ENCODE assay signal across 14 mouse cellular contexts in genomic region chr8:79105186-79105585, GRCm38 (mm10).
DNase-seq lines count a peak whose midpoint lies in the region; ATAC-seq and TF ChIP-seq lines count a peak whose summit lies in the region.
"Had no signal": no experiment of that assay in that cellular context is flagged by ENCODE, and none has a peak within 500 bp of the region (broad histone marks: within the 10 kb centered on the region; RNA-seq: fewer than 3 reads in every experiment).

No protein-coding gene starts in this region.

- peak overlapping the region; percentile 47 for H3K9ac ChIP-seq in heart, embryonic 13.5 days
- no peak overlapping the region for H3K9ac ChIP-seq in lung, embryonic 15.5 days
- no peak overlapping the region for H3K9ac ChIP-seq in forebrain, postnatal 0 days
- no peak overlapping the region for H3K9ac ChIP-seq in stomach, embryonic 16.5 days (ENCODE audit: low read length)
- H3K9ac ChIP-seq: liver, embryonic 14.5 days had no signal

- ATAC-seq in heart, embryonic 13.5 days (ENCODE audit: extremely low read depth, insufficient number of reproducible peaks, low FRiP score, low TSS enrichment): no peak
- no peak for ATAC-seq in lung, embryonic 15.5 days (ENCODE audit: borderline replicate concordance, extremely low read depth, low FRiP score, low TSS enrichment)
- peak; percentile 29; the same call in 1 of the 2 replicates for ATAC-seq in forebrain, postnatal 0 days
- no peak for ATAC-seq in stomach, embryonic 16.5 days (ENCODE audit: insufficient read depth, low FRiP score)
- no peak for ATAC-seq in erythroid progenitor cell, adult 5-6 weeks (replicated peaks; ENCODE audit: low FRiP score, poor library complexity, severe bottlenecking)
- ATAC-seq: CD4-positive, CD25-positive, alpha-beta regulatory T cell, adult 4 months; midbrain, embryonic 16.5 days had no signal

- H3K9me3 ChIP-seq in heart, embryonic 13.5 days: no peaks in the 10 kb centered on the region
- no peaks in the 10 kb centered on the region for H3K9me3 ChIP-seq in heart, embryonic 10.5 days
- no peaks in the 10 kb centered on the region for H3K9me3 ChIP-seq in lung, embryonic 15.5 days
- no peaks in the 10 kb centered on the region for H3K9me3 ChIP-seq in forebrain, postnatal 0 days (ENCODE audit: low read length)
- H3K9me3 ChIP-seq in stomach, embryonic 16.5 days (replicated peaks; ENCODE audit: control insufficient read depth, low read length): no peaks in the 10 kb centered on the region

- WGBS in heart, embryonic 13.5 days: 67% methylated on average over 10 of the region's 10 CpGs
- WGBS in heart, embryonic 10.5 days: 81% methylated on average over 10 of the region's 10 CpGs
- WGBS in lung, embryonic 15.5 days: 44% methylated on average over 10 of the region's 10 CpGs
- WGBS in forebrain, postnatal 0 days: 58% methylated on average over 10 of the region's 10 CpGs
- 48% methylated on average over 10 of the region's 10 CpGs for WGBS in stomach, embryonic 16.5 days

- H3K27ac ChIP-seq in heart, embryonic 13.5 days (replicated peaks): peak overlapping the region; percentile 53
- no peak overlapping the region for H3K27ac ChIP-seq in heart, embryonic 10.5 days
- H3K27ac ChIP-seq in lung, embryonic 15.5 days: 0 out of 2 replicates have a peak overlapping the region, but pooled peaks have one; percentile 21
- no peak overlapping the region for H3K27ac ChIP-seq in forebrain, postnatal 0 days (ENCODE audit: low read depth, low read length)
- peak overlapping the region; percentile 31; the same call in 1 of the 2 replicates for H3K27ac ChIP-seq in stomach, embryonic 16.5 days (ENCODE audit: low read length)
- H3K27ac ChIP-seq: layer of hippocampus, adult 2 months; liver, embryonic 14.5 days had no signal

- peaks cover 20% of the 10 kb centered on the region; the same call in 1 of the 2 replicates for H3K36me3 ChIP-seq in heart, embryonic 13.5 days
- peaks cover 32% of the 10 kb centered on the region for H3K36me3 ChIP-seq in heart, embryonic 10.5 days
- no peaks in the 10 kb centered on the region for H3K36me3 ChIP-seq in lung, embryonic 15.5 days
- H3K36me3 ChIP-seq in forebrain, postnatal 0 days (ENCODE audit: insufficient read depth): peaks cover 5% of the 10 kb centered on the region; the same call in 1 of the 2 replicates
- H3K36me3 ChIP-seq in stomach, embryonic 16.5 days (ENCODE audit: control insufficient read depth, insufficient read depth, low read length): no peaks in the 10 kb centered on the region

- no peak overlapping the region for H3K4me3 ChIP-seq in heart, embryonic 13.5 days
- no peak overlapping the region for H3K4me3 ChIP-seq in heart, embryonic 10.5 days
- H3K4me3 ChIP-seq in lung, embryonic 15.5 days: no peak overlapping the region
- no peak overlapping the region for H3K4me3 ChIP-seq in forebrain, postnatal 0 days (ENCODE audit: low read depth, low read length)
- H3K4me3 ChIP-seq in stomach, embryonic 16.5 days (replicated peaks; ENCODE audit: low read length): no peak overlapping the region
- H3K4me3 ChIP-seq: layer of hippocampus, adult 2 months had no signal

- TF ChIP-seq CTCF in forebrain, postnatal 0 days (IDR thresholded peaks at IDR 0.05; ENCODE audit: low read depth): no peak

- H3K4me2 ChIP-seq in heart, embryonic 13.5 days: no peak overlapping the region
- H3K4me2 ChIP-seq in lung, embryonic 15.5 days: no peak overlapping the region
- H3K4me2 ChIP-seq in forebrain, postnatal 0 days (ENCODE audit: low read depth): no peak overlapping the region
- H3K4me2 ChIP-seq in stomach, embryonic 16.5 days (ENCODE audit: low read depth, low read length): no peak overlapping the region

- DNase-seq in heart, embryonic 10.5 days (ENCODE audit: low spot score): no peak
- no peak for DNase-seq in lung, postnatal 36 days
- DNase-seq in forebrain, postnatal 0 days: peak; percentile 39
- DNase-seq: cerebellum, adult 9-10 months; embryo, embryonic 11 days; thymus, postnatal 4 days had no signal

- H3K27me3 ChIP-seq in heart, embryonic 13.5 days (replicated peaks): no peaks in the 10 kb centered on the region
- H3K27me3 ChIP-seq in heart, embryonic 10.5 days (ENCODE audit: insufficient read depth, poor library complexity, severe bottlenecking): no peaks in the 10 kb centered on the region
- H3K27me3 ChIP-seq in lung, embryonic 15.5 days: no peaks in the 10 kb centered on the region
- no peaks in the 10 kb centered on the region for H3K27me3 ChIP-seq in forebrain, postnatal 0 days (ENCODE audit: insufficient read depth, low read length)
- H3K27me3 ChIP-seq in stomach, embryonic 16.5 days (ENCODE audit: control insufficient read depth, insufficient read depth, low read length): no peaks in the 10 kb centered on the region

- H3K4me1 ChIP-seq in heart, embryonic 13.5 days: peaks cover 43% of the 10 kb centered on the region
- peaks cover 9% of the 10 kb centered on the region; the same call in 1 of the 2 replicates for H3K4me1 ChIP-seq in heart, embryonic 10.5 days
- H3K4me1 ChIP-seq in lung, embryonic 15.5 days: peaks cover 18% of the 10 kb centered on the region; the same call in 1 of the 2 replicates
- H3K4me1 ChIP-seq in forebrain, postnatal 0 days (ENCODE audit: insufficient read depth): no peaks in the 10 kb centered on the region
- H3K4me1 ChIP-seq in stomach, embryonic 16.5 days (ENCODE audit: control insufficient read depth, insufficient read depth, low read length): peaks cover 20% of the 10 kb centered on the region

Comparison
In these comparisons a context has a peak if more than half of its experiments do, and no peak if none do; other contexts are left out.
1. H3K27ac ChIP-seq: peak in heart, embryonic 13.5 days (single experiment), lung, embryonic 15.5 days (single experiment) and stomach, embryonic 16.5 days (single experiment); none in heart, embryonic 10.5 days (single experiment) and forebrain, postnatal 0 days (single experiment).